Mouse (Mus musculus): ENCODE data around the gene Galnt5. TPM values are rescaled to one million over a fixed set of nuclear protein-coding genes. Genes with fewer than 3 reads are reported as not detected.

Galnt5 gene
- under 1 TPM in 3 of 4 experiments, not detected in 1; 0.18 to 0.43 (median 0.25) TPM for total RNA-seq (2022)

GRCm38 (mm10) chr2:57997752-57998430 lies at the start of gene Galnt5:
Galnt5 (plus strand) TSS chr2:57997884.
- DNase-seq (ENCODE audit: low spot score in 2 of 2), result no peak

- no peak for DNase-seq (ENCODE audit: low spot score in 2 of 2)
Observed at GRCm38 (mm10) chr2:57951620-57952019, 46.1 kb upstream of the Galnt5 start.

- peak; percentile 31 to 71 for DNase-seq (ENCODE audit: low spot score in 2 of 2)
Observed at GRCm38 (mm10) chr2:57960786-57961185, 36.9 kb upstream of the Galnt5 start.

- no peak for DNase-seq (ENCODE audit: low spot score in 2 of 2)
Observed at GRCm38 (mm10) chr2:57982248-57982647, 15.4 kb upstream of the Galnt5 start.

GRCm38 (mm10) chr2:57991084-57991483 lies 6.6 kb upstream of the Galnt5 start:
- DNase-seq (ENCODE audit: low spot score in 2 of 2), result no peak

DNA sequence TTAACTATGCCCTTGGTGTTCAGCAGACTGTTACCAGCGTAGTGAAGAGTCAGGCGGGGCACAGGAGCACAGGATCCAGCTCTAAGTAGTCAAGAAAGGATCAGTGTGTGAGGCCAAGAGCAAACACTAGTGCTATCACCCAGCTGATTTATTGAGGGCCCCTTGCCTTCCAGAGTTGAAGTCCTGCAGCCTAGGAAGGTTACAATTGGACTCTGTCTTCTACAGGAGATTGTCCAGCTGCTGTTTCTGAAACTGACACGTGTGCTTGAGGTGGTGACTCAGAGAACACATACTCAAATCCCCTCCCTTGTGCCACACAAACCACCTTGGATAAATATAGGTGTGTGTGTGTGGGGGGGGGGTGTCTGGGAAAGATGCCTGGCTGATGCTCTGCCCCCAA lies 3.8 kb downstream of the Galnt5 start:
- no peak for DNase-seq (ENCODE audit: low spot score in 2 of 2)

DNA sequence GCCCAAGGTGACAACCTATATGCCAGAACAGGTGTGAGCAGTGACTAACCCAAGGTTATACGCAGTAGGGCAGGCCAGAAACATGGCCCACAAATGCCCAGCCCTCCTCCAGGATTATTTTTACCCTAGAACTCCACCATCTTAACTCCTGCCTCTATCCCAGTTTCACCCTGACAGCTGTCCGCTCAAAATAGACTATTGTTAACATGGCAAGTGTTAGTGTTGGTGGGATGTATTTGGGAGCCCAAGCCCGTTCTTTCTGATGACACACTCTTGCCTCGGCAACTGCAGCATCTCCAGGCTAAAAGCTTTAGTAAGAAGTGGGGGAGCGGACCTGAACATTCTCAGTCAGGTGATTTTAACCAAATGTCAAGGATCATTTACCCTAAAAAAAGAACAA lies 9.4 kb downstream of the Galnt5 start:
- no peak for DNase-seq (ENCODE audit: low spot score in 2 of 2)

DNA sequence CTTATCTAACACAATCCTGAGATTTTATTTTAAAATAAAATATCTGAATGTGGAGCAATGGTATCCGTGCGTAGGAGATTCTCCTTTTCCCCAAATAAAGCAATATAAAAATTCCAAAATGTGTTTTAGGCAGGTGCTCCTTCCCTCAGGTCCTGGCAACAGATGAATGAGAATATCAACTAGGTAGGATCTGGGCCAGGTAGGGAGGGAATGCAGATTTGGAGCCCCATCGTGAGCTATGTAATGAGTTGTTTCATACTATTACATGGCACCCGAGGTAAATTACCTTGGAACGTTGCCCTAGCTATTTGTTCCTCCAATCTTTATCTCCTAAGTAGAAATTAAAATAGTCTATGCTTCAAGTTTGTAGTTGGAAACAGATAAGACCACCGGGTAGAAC lies 25.9 kb downstream of the Galnt5 start:
- DNase-seq (ENCODE audit: low spot score in 2 of 2), result no peak

DNA sequence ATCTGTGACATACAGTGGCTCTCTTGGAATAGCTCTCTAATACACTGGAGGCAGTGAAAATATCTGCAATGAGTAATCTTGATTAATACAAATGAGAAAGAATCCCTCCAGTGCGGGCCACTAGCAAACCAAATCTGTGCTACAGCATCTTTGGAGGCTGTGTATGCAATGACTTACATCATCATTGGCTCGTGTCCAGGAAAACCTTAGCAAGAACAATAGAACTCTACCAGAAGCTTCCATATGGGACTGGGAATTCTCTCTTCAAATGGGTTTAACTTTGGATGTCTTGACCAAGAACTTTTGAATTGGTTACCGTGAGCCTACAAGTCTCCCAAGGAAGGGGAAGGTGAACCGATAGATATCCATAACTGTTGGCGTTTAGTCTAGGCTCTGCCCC lies 29.1 kb downstream of the Galnt5 start:
- no peak for DNase-seq (ENCODE audit: low spot score in 2 of 2)

DNA sequence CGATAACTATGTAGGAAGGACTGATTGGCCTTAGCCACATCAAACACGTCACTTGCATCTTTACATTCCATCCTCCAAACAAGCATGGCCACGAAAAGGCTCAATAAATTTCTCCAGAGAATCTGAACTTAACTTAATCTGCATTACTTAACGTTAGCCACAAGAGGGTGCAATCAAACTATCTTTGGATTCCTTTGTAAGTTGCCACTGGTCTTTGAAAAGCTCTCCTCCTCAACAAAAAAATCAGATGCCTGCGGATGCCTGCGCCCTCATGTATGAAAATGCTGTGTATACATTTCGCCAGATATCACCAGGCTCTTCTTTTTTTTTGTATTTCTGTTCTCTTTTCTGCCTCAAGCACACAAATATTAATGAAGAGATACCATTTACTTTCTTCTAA lies 31.7 kb downstream of the Galnt5 start:
- DNase-seq (ENCODE audit: low spot score in 2 of 2), result no peak

GRCm38 (mm10) chr2:58031431-58031830 lies 33.7 kb downstream of the Galnt5 start:
- no peak for DNase-seq (ENCODE audit: low spot score in 2 of 2)

- DNase-seq (ENCODE audit: low spot score in 2 of 2), result no peak
Observed at GRCm38 (mm10) chr2:58035635-58036034, 38.0 kb downstream of the Galnt5 start.

DNA sequence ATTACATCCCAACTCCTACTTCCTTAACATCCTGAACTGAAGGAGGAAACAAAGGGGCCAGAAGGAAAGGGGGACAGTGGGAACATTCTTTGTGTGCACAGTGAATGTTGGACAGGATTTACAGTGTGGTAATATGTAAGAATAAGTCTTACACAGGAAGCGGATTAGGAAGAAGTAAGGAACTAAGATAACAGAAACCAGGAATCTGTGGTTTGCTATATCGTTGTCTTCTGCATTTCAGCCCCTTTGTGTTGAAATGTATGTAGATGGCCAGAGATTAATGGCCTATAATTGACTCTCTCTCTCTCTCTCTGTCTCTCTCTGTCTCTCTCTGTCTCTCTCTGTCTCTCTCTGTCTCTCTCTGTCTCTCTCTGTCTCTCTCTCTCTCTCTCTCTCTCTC lies 39.2 kb downstream of the Galnt5 start:
- no peak for DNase-seq (ENCODE audit: low spot score in 2 of 2)

DNA sequence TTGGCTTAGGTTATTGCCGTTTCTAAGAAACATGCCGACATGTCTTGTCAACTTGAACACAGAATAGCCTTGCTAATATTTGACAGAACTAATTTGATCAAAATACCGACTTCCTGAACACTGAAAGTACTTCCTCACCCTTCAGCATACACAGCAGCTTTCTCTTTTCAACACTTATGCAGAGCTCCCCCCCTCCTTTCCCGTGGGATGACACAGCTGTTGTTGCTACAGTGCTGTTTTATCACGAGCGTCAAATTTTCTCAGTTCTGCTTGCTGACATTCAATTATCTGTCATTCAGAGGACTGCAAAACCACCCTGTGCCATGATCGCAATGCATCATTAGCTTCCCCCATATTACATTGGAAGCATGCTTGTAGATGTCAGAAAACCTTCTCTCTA lies 44.2 kb downstream of the Galnt5 start:
- DNase-seq (ENCODE audit: low spot score in 2 of 2), result peak; percentile 48 to 50

GRCm38 (mm10) chr2:58052821-58053581 lies 55.3 kb downstream of the Galnt5 start, which contains the start of gene Ermn:
Ermn (minus strand) TSS chr2:58052864.
- DNase-seq (ENCODE audit: low spot score in 2 of 2), result peak; percentile 42 to 50

DNA sequence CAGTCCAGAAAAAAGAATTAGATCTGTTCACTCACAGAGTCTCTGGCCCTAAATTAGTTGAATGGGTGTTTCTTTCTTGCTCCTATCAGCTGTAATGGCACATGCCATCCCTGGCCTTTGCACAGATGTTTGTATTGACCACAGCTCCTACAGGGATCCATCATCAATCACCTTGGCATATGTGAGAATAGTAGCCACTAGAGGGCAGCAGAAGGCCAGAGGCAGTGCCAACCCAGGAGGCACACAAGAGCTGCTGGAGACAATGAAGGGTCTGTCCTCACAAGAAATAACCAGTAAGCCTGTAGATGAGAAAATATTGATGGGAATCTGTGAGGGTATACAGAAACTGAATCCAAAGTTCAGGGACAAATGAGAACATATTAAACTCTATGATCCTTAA lies 57.7 kb downstream of the Galnt5 start:
- peak; percentile 52 to 66 for DNase-seq (ENCODE audit: low spot score in 2 of 2)

DNA sequence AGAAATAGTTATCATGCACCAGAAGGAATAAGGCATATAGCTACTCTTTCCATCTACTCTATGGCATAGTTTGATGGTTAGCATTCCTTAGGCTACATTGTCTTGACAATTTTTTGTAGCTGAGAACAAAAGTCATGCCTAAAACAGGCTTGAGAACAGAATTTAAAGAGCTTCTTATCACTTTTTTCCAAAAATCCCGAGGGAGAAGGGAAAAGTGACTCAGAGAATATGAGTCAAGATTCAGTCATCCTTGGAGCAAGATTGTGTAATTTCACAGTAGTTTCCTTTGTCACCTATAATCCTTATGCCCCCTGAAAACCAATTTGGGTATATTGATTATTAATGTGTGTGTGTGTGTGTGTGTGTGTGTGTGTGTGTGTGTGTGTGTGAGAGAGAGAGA lies 82.2 kb downstream of the Galnt5 start:
- no peak for DNase-seq (ENCODE audit: low spot score in 2 of 2)

DNA sequence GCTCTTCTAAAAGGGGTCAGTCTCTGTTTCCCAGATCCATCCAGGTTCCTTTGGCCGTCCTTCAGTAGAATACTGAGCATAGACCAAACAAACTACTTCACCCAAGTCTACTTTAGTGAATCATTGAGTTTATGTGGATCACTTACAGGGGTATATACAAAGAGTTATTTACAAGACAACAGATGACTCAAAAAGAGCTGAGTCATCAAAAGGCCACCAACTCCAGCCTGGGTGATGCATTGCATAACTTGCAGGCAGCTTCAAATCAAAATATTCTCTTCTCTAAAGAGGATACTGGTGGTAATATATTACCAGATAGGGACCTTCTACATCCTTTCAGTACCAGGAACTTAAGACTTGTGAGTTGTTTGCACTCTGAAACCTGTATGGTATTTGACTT lies 88.7 kb downstream of the Galnt5 start:
- no peak for DNase-seq (ENCODE audit: low spot score in 2 of 2)

DNA sequence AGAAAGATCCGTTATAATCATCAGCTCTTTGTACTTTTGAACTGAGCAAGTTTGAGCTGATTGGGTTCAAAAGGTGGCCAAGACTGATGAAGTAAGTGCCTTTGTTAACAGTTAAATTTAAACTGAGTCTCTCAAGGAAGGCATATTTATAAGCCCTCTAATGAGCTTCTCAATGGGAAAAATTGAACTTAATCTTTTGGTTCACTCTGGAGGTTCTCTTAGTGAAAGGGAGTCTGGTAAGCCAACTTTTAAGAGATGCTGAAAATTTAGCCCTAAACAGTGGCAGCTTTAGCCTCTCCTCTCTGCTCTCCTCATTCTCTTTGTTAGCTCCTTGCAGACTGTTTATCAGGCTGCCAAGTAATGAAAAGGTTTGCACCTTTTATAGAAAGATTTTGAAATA lies 97.1 kb downstream of the Galnt5 start:
- no peak for DNase-seq (ENCODE audit: low spot score in 2 of 2)
